Mouse (Mus musculus): ENCODE measurements around the gene Scrg1.
"Not testable (repeated sequence)": the region's sequence is repeated elsewhere in the genome, so short reads cannot be mapped to it uniquely, and the experiment has no call there.

Scrg1 gene

DNA sequence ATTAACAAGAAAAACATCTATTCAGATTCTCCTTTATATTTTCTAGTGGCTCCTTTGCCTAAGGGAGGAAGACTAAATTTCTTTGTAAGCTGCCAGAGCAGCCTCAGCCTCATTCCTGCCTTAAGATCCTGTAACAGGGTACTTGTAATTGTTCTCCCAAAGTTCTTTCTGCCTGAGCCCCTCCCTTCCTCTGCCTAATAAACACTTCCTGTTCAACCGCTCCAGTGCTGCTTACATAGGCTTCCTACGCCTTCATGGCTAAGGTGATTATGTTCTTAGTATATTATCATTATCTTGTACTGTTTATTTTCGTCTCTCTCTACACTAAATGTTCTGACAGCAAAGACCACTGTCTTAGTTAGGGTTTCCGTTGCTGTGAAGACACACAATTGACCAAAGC lies 52.9 kb downstream of the Scrg1 start:
- no peak for DNase-seq (ENCODE audit: low read depth, low spot score)

DNA sequence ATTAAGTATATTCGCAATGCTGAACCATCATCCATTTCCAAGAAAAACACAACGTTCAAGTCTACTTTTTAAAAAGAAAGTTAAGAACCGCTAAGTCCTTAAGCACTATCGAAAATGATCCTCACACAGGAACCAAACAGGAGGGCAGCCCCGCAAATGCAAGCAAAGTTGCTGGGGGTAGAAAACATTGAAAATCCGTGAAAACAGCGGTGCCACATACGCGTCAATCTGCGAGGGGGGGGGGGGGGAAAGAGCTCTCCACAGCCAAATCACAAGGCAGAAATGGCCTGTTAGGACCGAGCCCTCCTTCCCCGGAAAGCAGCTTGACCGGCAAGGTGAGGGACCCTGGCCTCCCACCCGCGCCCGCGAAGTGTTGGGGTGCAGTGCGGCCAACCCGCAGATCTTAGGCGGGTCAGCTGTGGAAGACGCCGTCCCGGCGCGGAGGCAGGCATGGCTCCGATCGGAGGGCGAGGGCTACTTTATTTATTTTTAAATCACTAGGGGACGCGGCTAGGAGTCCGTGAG lies 55.1 kb downstream of the Scrg1 start:
- DNase-seq (ENCODE audit: low read depth, low spot score): no peak

GRCm38 (mm10) chr8:57511316-57512118 lies 55.8 kb downstream of the Scrg1 start, which contains the start of gene Hmgb2:
Gene Hmgb2, plus strand, starts transcription at chr8:57511907.
- DNase-seq (ENCODE audit: low read depth, low spot score): peak; percentile 100

DNA sequence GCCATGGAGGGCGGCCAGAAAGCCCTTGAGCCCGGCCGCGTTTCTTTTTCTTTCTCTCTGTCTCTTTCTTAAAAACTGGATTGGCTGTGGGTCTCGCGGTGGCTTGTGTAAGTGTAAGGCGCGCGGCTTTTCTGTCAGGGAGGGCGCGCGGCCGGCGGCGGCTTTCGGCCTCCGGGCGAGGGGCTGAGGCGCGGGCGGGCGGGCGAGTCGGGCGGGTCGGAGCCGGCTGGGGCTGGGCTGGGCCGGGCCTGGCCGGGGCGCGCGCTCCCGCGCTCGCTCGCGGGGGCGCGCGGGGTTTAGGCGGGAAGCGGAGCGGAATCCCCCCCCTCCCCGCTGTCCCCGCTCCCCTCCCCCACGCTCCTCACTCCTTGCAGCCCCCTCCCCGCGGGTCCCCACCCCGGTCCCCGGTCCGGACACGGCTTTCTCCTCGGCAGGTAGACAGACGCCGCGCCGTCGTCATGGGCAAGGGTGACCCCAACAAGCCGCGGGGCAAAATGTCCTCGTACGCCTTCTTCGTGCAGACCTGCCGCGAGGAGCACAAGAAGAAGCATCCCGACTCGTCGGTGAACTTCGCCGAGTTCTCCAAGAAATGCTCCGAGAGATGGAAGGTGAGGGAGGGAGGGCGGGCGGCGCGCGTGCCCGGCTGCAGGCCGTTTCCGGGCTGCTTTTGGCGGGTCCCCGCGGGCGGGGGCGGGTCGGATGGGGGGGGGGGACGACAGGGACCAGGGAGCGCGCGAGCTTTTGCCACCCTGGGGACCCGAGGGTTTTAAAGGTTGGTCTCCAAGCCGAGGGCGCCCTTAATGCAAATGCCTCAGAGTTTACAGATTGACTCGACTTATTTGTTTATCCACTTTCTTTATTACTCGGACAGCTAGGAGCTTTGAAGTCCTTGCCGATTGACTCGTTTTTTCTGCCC lies 56.7 kb downstream of the Scrg1 start:
- peak; percentile 67 for DNase-seq (ENCODE audit: low read depth, low spot score)

- DNase-seq (ENCODE audit: low read depth, low spot score): not testable (repeated sequence)
These were observed 57.5 kb downstream of the Scrg1 start for GRCm38 (mm10) chr8:57513178-57513661.

GRCm38 (mm10) chr8:57516685-57517084 lies 61.0 kb downstream of the Scrg1 start:
- DNase-seq (ENCODE audit: low read depth, low spot score): not testable (repeated sequence)

- DNase-seq (ENCODE audit: low read depth, low spot score): no peak
These were observed 62.0 kb downstream of the Scrg1 start for GRCm38 (mm10) chr8:57517723-57518122.

DNA sequence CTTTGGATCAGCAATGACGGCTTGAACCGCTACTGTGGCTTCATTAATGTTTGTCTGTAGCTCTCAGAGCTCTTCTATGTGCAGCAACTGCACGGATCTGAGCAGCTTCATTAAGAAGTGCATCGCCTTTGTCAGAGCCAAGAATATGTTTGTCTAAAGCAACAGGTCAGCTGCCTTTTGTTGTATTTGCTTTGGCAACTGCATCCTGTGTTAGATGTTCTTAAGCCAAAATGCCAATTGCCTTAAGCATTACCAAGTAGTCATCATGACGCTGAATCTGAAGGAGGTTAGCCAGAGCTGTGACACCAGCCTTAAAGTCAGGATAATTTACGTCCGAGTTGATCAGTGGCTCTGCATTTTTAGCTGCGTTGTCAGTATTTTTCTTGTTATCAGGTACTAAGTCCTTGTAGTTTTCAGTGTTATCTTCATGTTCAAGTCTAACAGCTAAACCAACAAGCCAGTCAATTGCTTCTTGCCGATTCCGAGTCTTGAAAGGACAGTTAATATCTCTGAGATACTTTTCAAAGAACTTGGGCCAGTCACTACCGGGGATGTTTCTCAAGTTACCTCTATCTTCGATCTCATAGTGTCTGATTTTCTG lies 64.6 kb downstream of the Scrg1 start:
- DNase-seq (ENCODE audit: low read depth, low spot score): no peak
